ENCODE assay signal across 12 mouse cellular contexts in genomic region chr14:31857096-31857975, GRCm38 (mm10). TPM values are rescaled to one million over a fixed set of nuclear protein-coding genes. Genes with fewer than 3 reads are reported as not detected.
DNase-seq lines count a peak whose midpoint lies in the region; ATAC-seq and TF ChIP-seq lines count a peak whose summit lies in the region.
"Had no signal": no experiment of that assay in that cellular context is flagged by ENCODE, and none has a peak within 500 bp of the region (broad histone marks: within the 10 kb centered on the region; RNA-seq: fewer than 3 reads in every experiment).

No protein-coding gene starts in this region.

- no peak overlapping the region for H3K4me3 ChIP-seq in ES-E14 (ENCODE audit: insufficient read depth in 1 of 2, low read depth in 1 of 2, low read length in 2 of 2, poor library complexity in 1 of 2, severe bottlenecking in 1 of 2)
- H3K4me3 ChIP-seq in midbrain, postnatal 0 days (ENCODE audit: low read depth, low read length), result no peak overlapping the region
- H3K4me3 ChIP-seq: hindbrain, embryonic 13.5 days; midbrain, embryonic 12.5 days had no signal

- no peak overlapping the region for H3K4me2 ChIP-seq in midbrain, postnatal 0 days (ENCODE audit: low read depth, low read length, poor library complexity, severe bottlenecking)
- H3K4me2 ChIP-seq: hindbrain, embryonic 13.5 days; midbrain, embryonic 12.5 days had no signal

- H3K4me1 ChIP-seq in ES-E14 (ENCODE audit: control insufficient read depth in 2 of 2, insufficient read depth in 2 of 2, low read length in 2 of 2, poor library complexity in 1 of 2), result peaks cover 0 to 3% of the 10 kb centered on the region in 2 experiments; a peak in 1 of 4 replicates
- H3K4me1 ChIP-seq in midbrain, postnatal 0 days (ENCODE audit: insufficient read depth, low read length), result no peaks in the 10 kb centered on the region
- H3K4me1 ChIP-seq: hindbrain, embryonic 13.5 days; midbrain, embryonic 12.5 days had no signal

- no peaks in the 10 kb centered on the region for H3K36me3 ChIP-seq in ES-E14 (ENCODE audit: control insufficient read depth, insufficient read depth, low read length, poor library complexity, severe bottlenecking)
- no peaks in the 10 kb centered on the region for H3K36me3 ChIP-seq in midbrain, postnatal 0 days (ENCODE audit: insufficient read depth, low read length)
- H3K36me3 ChIP-seq: hindbrain, embryonic 13.5 days; midbrain, embryonic 12.5 days had no signal

- no peak for ATAC-seq in midbrain, postnatal 0 days (ENCODE audit: low FRiP score)

- no peak overlapping the region for H3K27ac ChIP-seq in ES-E14 (ENCODE audit: insufficient read depth, low read depth, low read length, poor library complexity, severe bottlenecking)
- H3K27ac ChIP-seq in midbrain, postnatal 0 days (ENCODE audit: low read depth, low read length), result no peak overlapping the region
- H3K27ac ChIP-seq: hindbrain, embryonic 13.5 days; midbrain, embryonic 12.5 days had no signal

- H3K9ac ChIP-seq in ES-E14 (ENCODE audit: insufficient read depth, low read depth, low read length, poor library complexity, severe bottlenecking), result no peak overlapping the region
- H3K9ac ChIP-seq in midbrain, postnatal 0 days (replicated peaks; ENCODE audit: low read length, poor library complexity, severe bottlenecking), result no peak overlapping the region
- H3K9ac ChIP-seq: hindbrain, embryonic 13.5 days; midbrain, embryonic 12.5 days had no signal

- H3K27me3 ChIP-seq in midbrain, postnatal 0 days (ENCODE audit: insufficient read depth, low read length), result no peaks in the 10 kb centered on the region
- H3K27me3 ChIP-seq: hindbrain, embryonic 13.5 days; midbrain, embryonic 12.5 days had no signal

- in situ Hi-C loops in ES-E14 (cut with MboI; ENCODE audit: low sequenced_read_pairs in 2 of 2, unreplicated experiment in 2 of 2), result no loop called here

- peak; percentile 6 for DNase-seq in embryo, embryonic 11 days
- no peak for DNase-seq in embryo, embryonic 9.5 days (ENCODE audit: extremely low spot score)
- peak; percentile 26 for DNase-seq in ES-E14 (ENCODE audit: low read depth, low spot score)
- DNase-seq in kidney, adult 18-20 months, result peak; percentile 39
- DNase-seq in left cerebral cortex, adult 9 months (ENCODE audit: low spot score in 2 of 2), result peak; percentile 71 to 76
- no peak for DNase-seq in adrenal gland, adult (ENCODE audit: inconsistent age in 2 of 2, low spot score in 1 of 2)
- DNase-seq in ovary, postnatal 14 days (ENCODE audit: low spot score), result no peak
- no peak for DNase-seq in midbrain, postnatal 0 days (ENCODE audit: low spot score)
- DNase-seq: cerebellum, adult 2 months; thymus, postnatal 36 days had no signal

- peaks cover 2% of the 10 kb centered on the region; the same call in 1 of the 2 replicates for H3K9me3 ChIP-seq in ES-E14 (ENCODE audit: control insufficient read depth, insufficient read depth, low read depth, low read length)
- no peaks in the 10 kb centered on the region; the same call in 1 of the 2 replicates for H3K9me3 ChIP-seq in midbrain, postnatal 0 days (ENCODE audit: low read length)

- no peak for TF ChIP-seq CTCF in midbrain, postnatal 0 days (IDR thresholded peaks at IDR 0.05)

- 72% methylated on average over 11 of the region's 11 CpGs for WGBS in midbrain, postnatal 0 days

TF ChIP-seq in ES-E14, 5 proteins besides CTCF, POLR2A, EP300 and RAD21:
- TF ChIP-seq ZC3H11A (IDR thresholded peaks at IDR 0.05; ENCODE audit: borderline replicate concordance, low read depth, low read length), result no peak

RNA-seq across cellular contexts. Expression of gene Ankrd28, which starts 26.9 kb away (rescaled TPM):
- total RNA-seq in ES-E14 (2012; rRNA removed), result 26.6 and 36.0 TPM in 2 replicates
- 28.0 and 33.7 TPM in 2 replicates for total RNA-seq in midbrain, postnatal 0 days (2014; rRNA removed)
- 6.9 and 7.3 TPM in 2 replicates for polyA plus RNA-seq in midbrain, postnatal 0 days (2015; fragmentation: Nextera tagmentation; extraction: Ambion mirVana)

Comparison
In these comparisons a context has a peak if more than half of its experiments do, and no peak if none do; other contexts are left out.
1. DNase-seq: peak in embryo, embryonic 11 days (single experiment), ES-E14 (single experiment), kidney, adult 18-20 months (single experiment) and left cerebral cortex, adult 9 months (2 of 2); none in embryo, embryonic 9.5 days (single experiment), adrenal gland, adult (0 of 2), ovary, postnatal 14 days (single experiment) and midbrain, postnatal 0 days (single experiment).